Comparison of ENCODE assay signal across 10 mouse cellular contexts in genomic region chr5:137766270-137766669, GRCm38 (mm10). TPM values are rescaled to one million over a fixed set of nuclear protein-coding genes. Genes with fewer than 3 reads are reported as not detected.
DNase-seq lines count a peak whose midpoint lies in the region; ATAC-seq lines count a peak whose summit lies in the region.
"Had no signal": no experiment of that assay in that cellular context is flagged by ENCODE, and none has a peak within 500 bp of the region (broad histone marks: within the 10 kb centered on the region; RNA-seq: fewer than 3 reads in every experiment).

No protein-coding gene starts in this region.

- 48% methylated on average over 3 of the region's 3 CpGs for WGBS in heart, embryonic 10.5 days
- WGBS in midbrain, embryonic 14.5 days = 58% methylated on average over 3 of the region's 3 CpGs
- WGBS in midbrain, embryonic 11.5 days = 53% methylated on average over 3 of the region's 3 CpGs
- 64% methylated on average over 3 of the region's 3 CpGs for WGBS in forebrain, embryonic 13.5 days

- peak; percentile 76 for DNase-seq in heart, adult 11 months
- DNase-seq in heart, embryonic 10.5 days (ENCODE audit: low spot score) = no peak
- peak; percentile 47 for DNase-seq in midbrain, embryonic 14.5 days
- DNase-seq in midbrain, embryonic 11.5 days (ENCODE audit: low spot score, missing footprints) = no peak
- peak; percentile 45 for DNase-seq in WW6 (ENCODE audit: low read depth, low spot score)
- peak; percentile 52 for DNase-seq in retina, postnatal 1 day
- DNase-seq in ovary, postnatal 36 days (ENCODE audit: low spot score) = no peak
- DNase-seq: cerebellum, adult 18-20 months; right cerebral cortex, postnatal 14 days had no signal

- H3K27me3 ChIP-seq in heart, embryonic 10.5 days (ENCODE audit: insufficient read depth, poor library complexity, severe bottlenecking) = no peaks in the 10 kb centered on the region
- H3K27me3 ChIP-seq in midbrain, embryonic 14.5 days (ENCODE audit: control insufficient read depth, insufficient read depth, low read length) = no peaks in the 10 kb centered on the region
- H3K27me3 ChIP-seq in midbrain, embryonic 11.5 days (ENCODE audit: control insufficient read depth, insufficient read depth, low read length) = no peaks in the 10 kb centered on the region
- no peaks in the 10 kb centered on the region for H3K27me3 ChIP-seq in forebrain, embryonic 13.5 days

- H3K27ac ChIP-seq in heart, embryonic 10.5 days = no peak overlapping the region
- H3K27ac ChIP-seq in midbrain, embryonic 14.5 days (replicated peaks; ENCODE audit: low read depth, low read length) = no peak overlapping the region
- no peak overlapping the region for H3K27ac ChIP-seq in midbrain, embryonic 11.5 days (ENCODE audit: low read depth, low read length)
- no peak overlapping the region for H3K27ac ChIP-seq in forebrain, embryonic 13.5 days

- no peak overlapping the region for H3K9ac ChIP-seq in midbrain, embryonic 14.5 days (replicated peaks; ENCODE audit: low read length)
- no peak overlapping the region for H3K9ac ChIP-seq in midbrain, embryonic 11.5 days (ENCODE audit: low read length)
- H3K9ac ChIP-seq in forebrain, embryonic 13.5 days = no peak overlapping the region

- H3K4me2 ChIP-seq in midbrain, embryonic 14.5 days (ENCODE audit: low read length) = no peak overlapping the region
- no peak overlapping the region for H3K4me2 ChIP-seq in midbrain, embryonic 11.5 days
- H3K4me2 ChIP-seq in forebrain, embryonic 13.5 days = no peak overlapping the region

- no peak overlapping the region for H3K4me3 ChIP-seq in heart, embryonic 10.5 days
- H3K4me3 ChIP-seq in midbrain, embryonic 14.5 days (replicated peaks; ENCODE audit: low read depth, low read length) = no peak overlapping the region
- H3K4me3 ChIP-seq in midbrain, embryonic 11.5 days (ENCODE audit: low read depth, low read length) = no peak overlapping the region
- no peak overlapping the region for H3K4me3 ChIP-seq in forebrain, embryonic 13.5 days

- ATAC-seq in midbrain, embryonic 14.5 days (ENCODE audit: low FRiP score, low TSS enrichment) = no peak
- ATAC-seq in midbrain, embryonic 11.5 days (ENCODE audit: low FRiP score) = no peak
- ATAC-seq in forebrain, embryonic 13.5 days = no peak

- H3K4me1 ChIP-seq in heart, embryonic 10.5 days = 0 out of 2 replicates have a peak, but pooled peaks cover 4% of the 10 kb centered on the region
- H3K4me1 ChIP-seq in midbrain, embryonic 14.5 days (ENCODE audit: control insufficient read depth, insufficient read depth, low read length) = peaks cover 5% of the 10 kb centered on the region; the same call in 1 of the 2 replicates
- H3K4me1 ChIP-seq in midbrain, embryonic 11.5 days (ENCODE audit: control insufficient read depth, insufficient read depth, low read length) = no peaks in the 10 kb centered on the region
- peaks cover 10% of the 10 kb centered on the region; the same call in 1 of the 2 replicates for H3K4me1 ChIP-seq in forebrain, embryonic 13.5 days

- peaks cover 9% of the 10 kb centered on the region; the same call in 1 of the 2 replicates for H3K36me3 ChIP-seq in heart, embryonic 10.5 days
- no peaks in the 10 kb centered on the region for H3K36me3 ChIP-seq in midbrain, embryonic 14.5 days (ENCODE audit: control insufficient read depth, insufficient read depth, low read length)
- no peaks in the 10 kb centered on the region for H3K36me3 ChIP-seq in midbrain, embryonic 11.5 days (ENCODE audit: control insufficient read depth, insufficient read depth, low read length)
- no peaks in the 10 kb centered on the region for H3K36me3 ChIP-seq in forebrain, embryonic 13.5 days (ENCODE audit: poor library complexity, severe bottlenecking)

- no peaks in the 10 kb centered on the region for H3K9me3 ChIP-seq in heart, embryonic 10.5 days
- no peaks in the 10 kb centered on the region for H3K9me3 ChIP-seq in midbrain, embryonic 14.5 days (ENCODE audit: control insufficient read depth, low read length)
- H3K9me3 ChIP-seq in midbrain, embryonic 11.5 days (ENCODE audit: control insufficient read depth, low read length) = no peaks in the 10 kb centered on the region
- no peaks in the 10 kb centered on the region; the same call in 1 of the 2 replicates for H3K9me3 ChIP-seq in forebrain, embryonic 13.5 days (replicated peaks)

RNA-seq across cellular contexts. Expression of gene Ppp1r35, which starts 12.4 kb away (rescaled TPM):
- 31.3 and 49.2 TPM in 2 replicates for polyA plus RNA-seq in heart, embryonic 10.5 days (2016; fragmentation: Nextera tagmentation; extraction: Ambion mirVana)
- polyA plus RNA-seq in midbrain, embryonic 14.5 days (2014; fragmentation: Nextera tagmentation; extraction: Ambion mirVana) = 53.4 and 58.6 TPM in 2 replicates
- 73.3 and 83.1 TPM in 2 replicates for polyA plus RNA-seq in midbrain, embryonic 11.5 days (2014; fragmentation: Nextera tagmentation; extraction: Ambion mirVana)
- 38.3 and 45.0 TPM in 2 replicates for polyA plus RNA-seq in forebrain, embryonic 13.5 days (2015; fragmentation: Nextera tagmentation; extraction: Ambion mirVana)

RNA-seq across cellular contexts. Expression of gene Tsc22d4, which starts 20.7 kb away (rescaled TPM):
- polyA plus RNA-seq in heart, embryonic 10.5 days (2016; fragmentation: Nextera tagmentation; extraction: Ambion mirVana) = 147 and 165 TPM in 2 replicates
- polyA plus RNA-seq in midbrain, embryonic 14.5 days (2014; fragmentation: Nextera tagmentation; extraction: Ambion mirVana) = 42.1 and 47.0 TPM in 2 replicates
- polyA plus RNA-seq in midbrain, embryonic 11.5 days (2014; fragmentation: Nextera tagmentation; extraction: Ambion mirVana) = 47.0 and 62.9 TPM in 2 replicates
- polyA plus RNA-seq in forebrain, embryonic 13.5 days (2015; fragmentation: Nextera tagmentation; extraction: Ambion mirVana) = 64.3 and 71.0 TPM in 2 replicates

RNA-seq across cellular contexts. Expression of gene Mepce, which starts 21.2 kb away (rescaled TPM):
- 7.1 and 10.4 TPM in 2 replicates for polyA plus RNA-seq in heart, embryonic 10.5 days (2016; fragmentation: Nextera tagmentation; extraction: Ambion mirVana)
- polyA plus RNA-seq in midbrain, embryonic 14.5 days (2014; fragmentation: Nextera tagmentation; extraction: Ambion mirVana) = 11.3 and 14.4 TPM in 2 replicates
- 11.4 and 11.5 TPM in 2 replicates for polyA plus RNA-seq in midbrain, embryonic 11.5 days (2014; fragmentation: Nextera tagmentation; extraction: Ambion mirVana)
- polyA plus RNA-seq in forebrain, embryonic 13.5 days (2015; fragmentation: Nextera tagmentation; extraction: Ambion mirVana) = 10.3 and 12.3 TPM in 2 replicates

RNA-seq across cellular contexts. Expression of gene Zcwpw1, which starts 21.3 kb away (rescaled TPM):
- polyA plus RNA-seq in heart, embryonic 10.5 days (2016; fragmentation: Nextera tagmentation; extraction: Ambion mirVana) = 10.0 and 12.5 TPM in 2 replicates
- polyA plus RNA-seq in midbrain, embryonic 14.5 days (2014; fragmentation: Nextera tagmentation; extraction: Ambion mirVana) = 5.6 and 8.2 TPM in 2 replicates
- 11.4 and 14.8 TPM in 2 replicates for polyA plus RNA-seq in midbrain, embryonic 11.5 days (2014; fragmentation: Nextera tagmentation; extraction: Ambion mirVana)
- polyA plus RNA-seq in forebrain, embryonic 13.5 days (2015; fragmentation: Nextera tagmentation; extraction: Ambion mirVana) = 12.7 and 15.4 TPM in 2 replicates

RNA-seq across cellular contexts. Expression of gene Nyap1, which starts 24.9 kb away (rescaled TPM):
- 1.4 TPM in 2 replicates for polyA plus RNA-seq in heart, embryonic 10.5 days (2016; fragmentation: Nextera tagmentation; extraction: Ambion mirVana)
- 16.2 and 28.8 TPM in 2 replicates for polyA plus RNA-seq in midbrain, embryonic 14.5 days (2014; fragmentation: Nextera tagmentation; extraction: Ambion mirVana)
- polyA plus RNA-seq in midbrain, embryonic 11.5 days (2014; fragmentation: Nextera tagmentation; extraction: Ambion mirVana) = 4.8 TPM in 2 replicates
- polyA plus RNA-seq in forebrain, embryonic 13.5 days (2015; fragmentation: Nextera tagmentation; extraction: Ambion mirVana) = 25.0 and 26.5 TPM in 2 replicates

Comparison
In these comparisons a context has a peak if more than half of its experiments do, and no peak if none do; other contexts are left out.
1. DNase-seq: peak in heart, adult 11 months (single experiment), midbrain, embryonic 14.5 days (single experiment), WW6 (single experiment) and retina, postnatal 1 day (single experiment); none in heart, embryonic 10.5 days (single experiment), midbrain, embryonic 11.5 days (single experiment) and ovary, postnatal 36 days (single experiment).